Mouse (Mus musculus) heart, adult 2 months (tissue): Measurements from ENCODE around the gene Canx.
"Not testable (repeated sequence)": the region's sequence is repeated elsewhere in the genome, so short reads cannot be mapped to it uniquely, and the experiment has no call there.

Source experiments
- CTCF ChIP-seq: fragments of 200-600 bp; IDR thresholded peaks from 2 replicates; pipeline ENCODE4 v1.8.1; 2022; ENCODE audit warnings: antibody characterized with exemption, mild to moderate bottlenecking, moderate library complexity
- POLR2A ChIP-seq: fragments of 200-500 bp; IDR thresholded peaks from 2 replicates; pipeline ENCODE4 v1.6.1; 2011; ENCODE audit warnings: mild to moderate bottlenecking, low read depth, low read length, control low read depth; ENCODE audit not compliant: insufficient read depth

DNA sequence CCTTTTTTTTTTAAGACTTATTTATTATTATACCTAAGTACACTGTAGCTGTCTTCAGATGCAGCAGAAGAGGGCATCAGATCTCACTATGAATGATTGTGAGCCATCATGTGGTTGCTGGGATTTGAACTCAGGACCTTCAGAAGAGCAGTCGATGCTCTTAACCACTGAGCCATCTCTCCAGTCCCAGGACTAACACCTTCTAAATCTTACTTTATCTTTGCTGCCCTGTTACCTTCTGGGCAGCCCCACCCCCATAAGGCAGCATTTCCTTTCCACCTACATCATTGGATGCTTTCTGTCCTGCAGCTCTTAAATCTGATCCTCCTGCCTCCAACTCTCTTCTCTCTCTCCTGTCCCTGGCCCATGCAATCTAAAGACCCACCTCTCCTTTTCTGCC lies 35.8 kb upstream of the Canx start:
- not testable (repeated sequence) for TF ChIP-seq CTCF, POLR2A
